Mouse (Mus musculus): Measurements from ENCODE around the gene Lrrc55.
"Not testable (repeated sequence)": the region's sequence is repeated elsewhere in the genome, so short reads cannot be mapped to it uniquely, and the experiment has no call there.

The Lrrc55 gene

DNA sequence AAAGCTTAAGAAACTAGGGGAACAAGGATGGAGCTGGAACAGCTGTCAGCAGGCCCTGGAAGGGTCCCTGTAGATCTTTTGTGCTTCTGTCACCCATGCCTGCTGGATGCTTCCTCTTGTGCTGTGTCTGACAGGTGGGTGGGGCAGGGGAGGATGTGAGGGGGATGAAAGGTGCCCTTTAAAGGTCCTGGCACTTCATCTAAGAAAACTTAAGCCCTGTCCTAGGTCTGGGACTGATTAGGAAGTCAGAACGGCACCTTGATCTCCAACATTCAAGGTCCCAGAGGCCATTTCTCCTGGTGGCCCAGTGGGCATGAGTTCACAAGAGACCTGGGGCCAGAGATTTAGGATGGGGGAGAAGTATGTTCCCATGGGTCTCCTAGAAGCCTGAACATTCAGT, at the start of gene Lrrc55:
TSS of gene Lrrc55 (minus strand) at position 297 of the 400 bp plus-strand sequence.
- no peak for DNase-seq (ENCODE audit: extremely low spot score)

DNA sequence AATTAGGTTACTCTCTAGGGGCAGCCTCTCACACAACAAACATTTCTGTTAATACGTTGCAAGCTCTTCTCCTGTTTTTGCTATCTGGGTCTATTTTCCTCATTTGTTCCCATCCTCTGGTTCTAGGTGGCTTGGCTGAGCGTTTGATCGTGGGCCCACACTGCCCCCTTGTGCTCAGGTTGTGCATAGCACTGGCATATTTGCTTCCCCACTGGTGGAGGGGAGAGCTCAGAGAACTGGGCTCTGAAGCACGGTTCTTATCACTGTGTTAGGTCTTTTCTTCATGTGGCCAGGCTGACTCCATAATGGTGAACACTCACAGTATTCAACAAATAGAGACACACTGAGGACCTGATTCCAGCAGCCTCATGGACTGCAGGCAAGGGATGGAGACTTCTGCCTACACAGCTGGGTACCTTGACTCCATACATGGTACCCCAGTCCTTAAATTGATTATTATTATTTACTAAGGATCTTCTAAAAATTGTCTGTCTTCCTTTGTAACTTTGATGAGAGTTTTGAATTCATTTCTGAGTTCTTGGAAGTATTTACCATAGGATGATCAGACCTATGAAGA, 49.6 kb upstream of the Lrrc55 start:
- peak; percentile 81 for DNase-seq (ENCODE audit: extremely low spot score)

DNA sequence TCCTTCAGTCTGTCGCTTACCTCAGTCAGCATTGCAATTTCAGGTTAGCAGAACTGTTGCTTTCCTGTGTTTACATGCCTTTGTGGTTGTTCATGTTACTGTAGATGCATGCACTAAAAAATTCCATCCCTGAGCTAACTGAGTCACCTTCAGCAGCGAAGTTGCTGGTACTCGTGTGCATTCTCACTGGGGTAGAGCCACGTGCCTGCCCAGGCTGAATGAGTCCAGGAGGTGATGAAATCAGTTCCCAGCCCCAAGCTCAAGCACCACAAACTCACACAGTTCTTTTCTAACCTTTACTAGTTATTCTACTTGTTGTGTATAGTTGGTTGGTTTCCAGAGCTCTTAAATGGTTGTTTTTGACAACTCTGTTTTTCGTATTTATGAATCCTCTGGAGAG, 48.7 kb upstream of the Lrrc55 start:
- no peak for DNase-seq (ENCODE audit: extremely low spot score)

DNA sequence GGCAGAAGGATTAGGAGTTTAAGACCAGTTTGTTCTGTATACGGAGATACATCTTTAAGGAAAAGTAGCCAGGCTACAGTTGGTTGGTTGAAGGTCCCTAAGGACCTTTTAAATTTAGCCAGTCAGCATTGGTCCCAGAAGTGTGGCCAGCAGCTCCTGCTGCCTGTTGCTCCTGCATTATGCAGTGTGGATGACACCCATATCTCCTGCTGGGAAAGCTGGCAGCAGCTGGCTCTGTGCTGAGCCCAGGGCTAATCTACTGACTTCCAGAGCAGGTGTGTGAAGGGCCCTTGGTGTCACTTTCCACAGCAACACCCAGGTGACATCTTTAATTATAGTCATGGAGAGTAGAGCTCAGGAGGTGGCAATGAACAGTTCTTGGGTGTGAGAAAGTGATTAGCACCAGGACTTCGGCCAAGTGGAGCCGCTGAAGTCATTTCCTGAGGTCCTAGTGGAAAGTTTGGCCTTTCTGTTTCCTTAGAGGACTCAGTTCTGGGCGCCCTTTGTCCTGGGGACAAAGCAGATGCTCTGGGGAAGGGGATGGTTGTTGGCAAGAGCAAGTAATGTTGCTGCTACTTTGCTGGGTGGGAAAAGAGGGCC, 41.2 kb upstream of the Lrrc55 start:
- DNase-seq (ENCODE audit: extremely low spot score): no peak

DNA sequence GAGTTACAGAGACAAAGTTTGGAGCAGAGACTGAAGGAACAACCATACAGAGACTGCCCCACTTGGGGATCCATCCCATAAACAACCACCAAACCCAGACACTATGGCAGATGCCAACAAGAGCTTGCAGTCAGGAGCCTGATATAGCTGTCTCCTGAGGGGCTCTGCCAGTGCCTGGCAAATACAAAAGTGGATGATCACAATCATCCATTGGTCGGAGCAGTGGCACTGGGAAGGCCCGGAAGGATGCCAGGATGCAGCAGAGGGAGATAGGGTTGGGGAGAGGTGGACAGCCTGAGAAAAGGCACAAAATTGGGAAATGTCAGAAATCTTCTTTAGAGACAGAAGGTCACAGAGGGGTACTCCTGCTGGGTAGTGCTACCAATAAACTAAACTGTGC, 40.2 kb upstream of the Lrrc55 start:
- not testable (repeated sequence) for DNase-seq (ENCODE audit: extremely low spot score)

DNA sequence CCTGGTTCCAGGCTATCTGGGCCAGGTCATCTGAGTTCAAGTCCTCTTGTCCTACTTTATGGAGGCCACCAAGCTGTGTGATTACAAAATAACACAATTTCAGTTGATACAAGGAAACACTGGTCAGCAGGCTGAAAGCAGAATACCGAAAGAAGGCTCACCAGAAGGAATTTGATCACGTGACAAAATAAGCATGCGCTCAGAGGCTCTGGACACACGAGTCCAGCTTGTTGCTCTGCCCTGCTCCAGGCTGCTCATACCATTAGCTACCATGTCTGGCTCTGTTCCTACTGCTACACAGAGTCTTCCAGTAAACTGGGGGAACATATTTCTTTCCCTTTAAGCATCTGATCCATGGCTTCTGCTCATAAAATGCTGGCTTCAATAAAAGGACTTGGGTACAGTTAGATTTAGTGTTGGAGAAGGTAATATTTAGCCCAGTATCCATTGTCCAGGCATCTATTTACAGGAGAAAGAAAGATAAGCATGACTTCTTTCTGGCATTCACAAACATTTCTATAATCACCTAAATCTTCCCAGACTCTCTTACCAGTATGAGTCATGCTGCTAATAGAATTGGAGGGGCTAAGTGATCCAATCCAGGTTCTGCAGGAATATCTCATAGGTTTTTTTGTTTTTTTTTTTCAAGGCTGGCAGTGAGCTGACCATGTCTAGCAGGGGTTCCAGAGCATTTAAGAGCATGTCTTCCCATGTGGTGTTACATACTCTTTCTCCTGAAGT, 33.9 kb upstream of the Lrrc55 start:
- no peak for DNase-seq (ENCODE audit: extremely low spot score)

DNA sequence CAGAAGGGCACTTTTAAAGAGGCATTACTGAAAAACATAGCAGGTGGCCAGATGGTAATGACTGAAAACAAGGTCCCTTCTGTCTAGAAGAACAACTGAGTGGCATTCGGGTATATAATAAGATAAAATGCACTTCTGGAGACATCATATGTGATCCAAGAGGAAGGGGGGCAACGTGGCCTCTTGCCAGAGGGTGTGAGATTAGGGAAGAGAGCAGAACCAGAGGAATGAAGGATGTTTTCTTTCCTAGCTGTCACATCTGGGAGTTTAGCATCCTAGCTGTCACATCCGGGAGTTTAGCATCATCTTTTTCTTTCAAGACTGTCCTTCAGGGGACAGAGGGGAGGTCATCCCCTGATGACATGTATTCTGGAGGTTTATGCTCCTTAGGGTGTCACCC, 32.6 kb upstream of the Lrrc55 start:
- no peak for DNase-seq (ENCODE audit: extremely low spot score)

- no peak for DNase-seq (ENCODE audit: extremely low spot score)
Observed at GRCm38 (mm10) chr2:85227816-85228335, 30.9 kb upstream of the Lrrc55 start.

DNA sequence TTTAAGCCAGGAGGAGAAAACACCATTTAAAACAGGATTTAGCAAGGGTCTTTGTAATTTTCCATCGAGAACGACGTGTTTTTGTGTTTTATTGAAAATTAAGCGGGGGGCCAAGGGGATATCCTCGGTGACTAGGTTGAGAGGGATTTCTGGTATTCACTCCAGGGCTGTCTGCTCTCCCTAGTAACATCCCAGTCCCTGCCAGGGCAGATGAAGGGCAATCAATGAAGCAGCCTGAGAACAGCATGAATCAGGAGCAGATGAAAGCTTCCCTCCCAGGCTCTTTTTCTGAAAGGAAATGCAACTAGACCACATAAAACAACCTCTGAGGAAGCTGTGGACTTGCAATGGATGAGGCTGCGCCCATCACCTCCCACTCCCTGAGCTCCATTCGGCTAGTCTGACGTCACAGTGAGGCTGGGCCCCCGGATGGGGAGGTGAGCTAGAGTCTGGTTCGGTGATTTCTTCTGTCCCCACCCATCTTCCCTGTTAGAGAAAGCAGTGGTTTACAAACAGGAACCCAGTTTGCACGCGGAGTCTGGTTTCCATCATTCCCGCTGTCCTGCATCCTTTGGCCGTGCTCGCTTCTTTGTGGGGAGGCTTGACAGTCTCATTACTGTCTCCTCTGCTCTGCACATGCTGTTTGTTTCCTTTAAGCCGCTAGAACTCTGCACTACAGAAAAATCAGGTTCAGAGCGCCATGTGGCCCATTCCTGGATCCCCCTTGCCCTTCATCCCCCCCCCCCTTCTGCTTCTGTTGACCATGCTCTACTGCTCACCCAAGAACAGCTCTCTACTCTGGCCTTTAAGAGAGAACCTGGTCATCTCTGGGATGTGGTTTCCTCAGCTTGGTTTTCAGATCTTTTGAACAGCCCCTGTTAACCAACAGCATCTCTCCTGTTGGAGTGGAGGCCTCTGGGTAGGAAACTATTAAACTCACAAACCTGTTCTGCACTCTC, 27.5 kb upstream of the Lrrc55 start:
- DNase-seq (ENCODE audit: extremely low spot score): peak; percentile 17

DNA sequence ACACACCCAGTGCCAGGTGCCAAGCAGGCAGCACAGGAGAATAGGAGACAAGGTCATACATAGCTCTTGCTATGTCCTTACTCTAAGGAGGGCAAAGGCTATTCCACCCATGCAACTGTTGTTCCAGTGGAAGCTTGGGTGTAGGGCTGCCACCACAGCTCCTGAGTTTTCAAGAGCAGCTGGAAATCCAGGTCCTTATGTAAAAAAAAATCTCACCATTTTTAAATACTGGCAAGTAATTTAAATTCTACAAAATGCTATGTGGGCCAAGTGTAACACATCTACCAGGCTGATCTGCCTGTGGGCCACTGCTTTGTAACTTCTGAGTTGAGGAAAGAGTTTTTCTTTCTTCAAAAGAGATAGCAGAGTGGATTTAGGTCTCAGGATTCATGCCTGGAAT, 19.6 kb upstream of the Lrrc55 start:
- DNase-seq (ENCODE audit: extremely low spot score): no peak

DNA sequence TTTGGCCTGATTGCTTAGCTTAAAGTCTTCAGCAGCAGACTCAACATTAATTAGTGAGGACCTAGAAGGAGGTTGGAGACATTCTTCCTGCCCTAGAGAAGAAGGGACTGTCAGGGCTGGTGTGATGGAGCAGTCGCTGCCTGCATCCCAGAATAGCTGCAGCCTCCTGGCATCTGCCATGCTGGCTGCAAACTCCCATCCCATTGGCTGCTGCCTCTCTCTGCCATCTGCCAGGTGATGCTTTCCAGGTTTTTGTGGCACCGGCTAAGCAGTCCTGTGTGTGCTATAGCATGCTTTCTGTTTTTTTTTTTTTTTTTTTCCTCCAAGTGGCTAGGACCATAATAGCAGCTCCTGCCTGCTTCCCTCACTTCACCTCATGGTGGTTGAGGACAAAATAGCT, 16.7 kb upstream of the Lrrc55 start:
- DNase-seq (ENCODE audit: extremely low spot score): no peak

DNA sequence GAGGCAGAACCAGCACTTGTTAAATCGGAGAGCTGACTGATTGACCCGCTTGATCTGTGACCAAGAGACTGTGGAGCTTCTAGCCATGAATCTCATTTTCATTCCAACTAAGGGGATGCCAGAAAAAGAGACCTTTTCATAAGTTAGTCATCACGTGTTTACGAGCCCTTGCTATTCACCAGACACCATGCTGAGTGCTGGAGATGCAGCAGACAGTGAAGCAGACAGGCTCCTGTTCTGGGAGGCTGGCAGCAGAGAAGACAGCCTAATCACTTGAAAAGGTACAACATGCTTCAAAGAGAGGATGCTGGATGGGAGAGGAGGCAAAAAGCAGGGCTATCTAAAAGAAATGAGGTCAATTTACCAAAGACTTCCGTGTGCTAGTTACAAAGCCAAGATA, 12.3 kb upstream of the Lrrc55 start:
- DNase-seq (ENCODE audit: extremely low spot score): no peak

GRCm38 (mm10) chr2:85205170-85205569, 8.2 kb upstream of the Lrrc55 start:
- no peak for DNase-seq (ENCODE audit: extremely low spot score)

- DNase-seq (ENCODE audit: extremely low spot score): peak; percentile 51
Observed at GRCm38 (mm10) chr2:85198011-85198965, 1.3 kb upstream of the Lrrc55 start.

GRCm38 (mm10) chr2:85194566-85194965, 2.4 kb downstream of the Lrrc55 start:
- no peak for DNase-seq (ENCODE audit: extremely low spot score)

DNA sequence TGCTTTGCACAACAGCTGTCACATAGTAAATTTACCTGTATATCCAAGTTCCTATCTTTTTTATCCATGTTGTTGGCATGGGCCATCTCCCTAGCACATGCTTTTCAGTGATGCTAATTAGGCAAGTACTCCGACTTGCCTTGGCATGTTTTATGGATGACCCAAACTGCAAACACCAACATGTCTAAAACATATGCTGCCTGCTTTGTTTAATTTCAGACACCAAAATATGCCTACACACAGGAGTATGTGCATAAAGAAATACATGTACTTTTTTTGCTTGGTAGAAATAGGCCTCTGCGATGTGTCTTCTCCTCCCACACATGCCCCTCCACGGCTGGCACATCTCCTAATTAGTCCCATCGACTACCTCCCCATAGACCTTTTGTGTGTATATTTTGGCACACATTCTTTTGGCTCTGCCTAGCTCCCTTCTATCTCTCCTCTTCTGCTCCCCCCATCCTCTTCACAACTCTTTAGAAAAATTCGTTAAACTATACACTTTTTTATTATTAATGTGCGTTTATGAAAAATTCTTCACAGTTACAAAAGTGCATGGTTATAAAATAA, 9.3 kb downstream of the Lrrc55 start:
- DNase-seq (ENCODE audit: extremely low spot score): no peak

- DNase-seq (ENCODE audit: extremely low spot score): no peak
Observed at GRCm38 (mm10) chr2:85178139-85178800, 18.7 kb downstream of the Lrrc55 start.

DNA sequence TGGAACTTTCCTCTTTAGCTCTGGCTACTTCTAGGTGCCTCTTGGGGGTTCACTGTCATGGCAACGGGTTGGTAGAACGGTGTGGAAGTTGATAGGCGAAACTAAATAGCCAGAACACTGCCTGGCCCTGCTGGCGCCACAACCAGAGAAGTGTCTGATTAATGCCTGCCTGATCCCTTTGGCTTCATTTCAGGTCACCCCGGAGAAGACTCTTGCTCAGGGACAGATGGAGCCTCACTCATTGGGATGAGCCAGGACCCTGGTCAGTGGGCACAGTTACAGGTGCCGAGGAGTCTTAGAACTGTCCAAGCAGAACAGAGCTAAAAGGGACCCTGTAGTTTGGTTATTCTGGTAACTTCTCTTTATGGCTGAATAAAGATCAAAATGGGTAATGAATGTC, 23.5 kb downstream of the Lrrc55 start:
- DNase-seq (ENCODE audit: extremely low spot score): no peak

DNA sequence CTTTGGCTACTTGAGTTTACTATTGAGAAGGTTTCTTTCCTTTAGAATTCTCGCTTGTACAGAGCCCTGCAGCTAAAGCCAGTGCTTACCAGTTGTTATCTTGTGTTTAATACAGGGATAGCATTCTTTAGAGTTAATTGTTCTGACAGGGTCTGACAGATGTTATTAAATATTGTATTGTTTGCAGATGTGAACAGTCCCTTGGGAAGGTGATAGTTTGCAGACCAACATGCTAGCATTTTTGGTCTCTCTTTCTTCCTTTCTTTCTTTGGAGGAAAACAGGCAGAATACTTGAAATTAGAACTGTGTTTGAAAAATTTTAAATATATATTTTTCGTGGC, 24.3 kb downstream of the Lrrc55 start:
- DNase-seq (ENCODE audit: extremely low spot score): no peak

Measured in embryo, embryonic 9.5 days (tissue).